Mouse (Mus musculus) limb, embryonic 11.5 days (tissue): ENCODE measurements around the gene Hamp2. TPM values are rescaled to one million over a fixed set of nuclear protein-coding genes. Genes with fewer than 3 reads are reported as not detected.

Source experiments
- ATAC-seq: fragments of 200-750 bp; cut with Nextera tagmentation; 2 replicates; pipeline ENCODE4 v1.8.0; 2017; ENCODE audit warnings: low read depth; ENCODE audit not compliant: insufficient number of reproducible peaks, low FRiP score, low TSS enrichment
- DNase-seq: peaks from one replicate; pipeline ENCODE4 v3.0.0-alpha.2; 2015; ENCODE audit warnings: low spot score
- H3K27ac ChIP-seq: fragments of 300-500 bp; sonication (generic); replicated peaks from 2 replicates; pipeline ENCODE4 v1.5.1; 2014; ENCODE audit warnings: low read depth, mild to moderate bottlenecking, low read length
- H3K27me3 ChIP-seq: fragments of 300-500 bp; sonication (generic); 2 replicates; pipeline ENCODE4 v1.6.1; 2014; ENCODE audit warnings: mild to moderate bottlenecking, low read length, mixed read lengths; ENCODE audit not compliant: control insufficient read depth, insufficient read depth
- H3K36me3 ChIP-seq: fragments of 300-500 bp; sonication (generic); 2 replicates; pipeline ENCODE4 v1.6.1; 2014; ENCODE audit warnings: mild to moderate bottlenecking, low read length, moderate library complexity, mixed read lengths; ENCODE audit not compliant: control insufficient read depth, insufficient read depth
- H3K4me1 ChIP-seq: fragments of 300-500 bp; sonication (generic); 2 replicates; pipeline ENCODE4 v1.6.1; 2014; ENCODE audit warnings: low read length, mixed read lengths; ENCODE audit not compliant: control insufficient read depth, insufficient read depth
- H3K4me2 ChIP-seq: fragments of 300-500 bp; sonication (generic); 2 replicates; pipeline ENCODE4 v1.6.1; 2014; ENCODE audit warnings: low read depth, mild to moderate bottlenecking, moderate library complexity; ENCODE audit not compliant: severe bottlenecking
- H3K4me3 ChIP-seq: fragments of 300-500 bp; sonication (generic); 2 replicates; pipeline ENCODE4 v1.5.1; 2014; ENCODE audit warnings: low read depth, low read length
- H3K9ac ChIP-seq: fragments of 300-500 bp; sonication (generic); 2 replicates; pipeline ENCODE4 v1.6.1; 2014; ENCODE audit warnings: mild to moderate bottlenecking, low read length
- H3K9me3 ChIP-seq: fragments of 300-500 bp; sonication (generic); 2 replicates; pipeline ENCODE4 v1.6.1; 2016; ENCODE audit warnings: low read length; ENCODE audit not compliant: control insufficient read depth
- WGBS: fragments of 180-500 bp; shearing (Covaris S2); extraction: QIAGEN DNeasy Blood & Tissue Kit; methylation state at CpG from one replicate; pipeline ENCODE4 v1.1.7; 2014; 5-methylcytosine and 5-hydroxymethylcytosine counted together
- polyA plus RNA-seq: library from polyadenylated mRNA; unstranded; fragments of >200 nt; fragmentation: Nextera tagmentation; extraction: Ambion mirVana; gene quantifications from 2 replicates; pipeline ENCODE4 v1.2.1, GENCODE M21; 2014

The Hamp2 gene
- polyA plus RNA-seq, 1 experiment from 2014 or later, result not detected

DNA sequence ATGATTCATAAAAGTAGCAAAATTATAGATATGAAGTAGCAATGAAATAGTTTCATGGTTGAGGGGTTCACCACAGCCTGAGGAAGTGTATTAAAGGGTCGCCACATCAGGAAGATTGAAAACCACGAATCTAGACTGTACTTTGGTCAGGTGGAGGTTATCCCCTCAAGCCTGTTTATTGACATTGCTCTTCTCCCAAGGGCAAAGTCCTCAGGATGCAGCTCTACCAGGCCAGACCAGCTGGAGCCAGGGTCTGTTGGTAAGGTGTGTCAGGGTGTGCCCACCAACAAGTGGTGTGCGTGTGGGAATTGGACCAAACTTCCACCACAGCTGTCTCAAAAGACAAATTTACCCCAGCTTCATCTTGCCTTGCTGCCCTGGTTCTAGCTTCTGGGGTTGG, 29.3 kb downstream of the Hamp2 start:
- H3K9me3 ChIP-seq, result no peaks in the 10 kb centered on the region
- no peaks in the 10 kb centered on the region for H3K36me3 ChIP-seq
- no peak overlapping the region for H3K4me3 ChIP-seq
- H3K4me2 ChIP-seq, result no peak overlapping the region
- H3K9ac ChIP-seq, result no peak overlapping the region
- no peak for DNase-seq
- no peak overlapping the region for H3K27ac ChIP-seq
- no peaks in the 10 kb centered on the region for H3K27me3 ChIP-seq
- H3K4me1 ChIP-seq, result no peaks in the 10 kb centered on the region
- ATAC-seq, result no peak
- 88% methylated on average over 3 of the region's 3 CpGs for WGBS

DNA sequence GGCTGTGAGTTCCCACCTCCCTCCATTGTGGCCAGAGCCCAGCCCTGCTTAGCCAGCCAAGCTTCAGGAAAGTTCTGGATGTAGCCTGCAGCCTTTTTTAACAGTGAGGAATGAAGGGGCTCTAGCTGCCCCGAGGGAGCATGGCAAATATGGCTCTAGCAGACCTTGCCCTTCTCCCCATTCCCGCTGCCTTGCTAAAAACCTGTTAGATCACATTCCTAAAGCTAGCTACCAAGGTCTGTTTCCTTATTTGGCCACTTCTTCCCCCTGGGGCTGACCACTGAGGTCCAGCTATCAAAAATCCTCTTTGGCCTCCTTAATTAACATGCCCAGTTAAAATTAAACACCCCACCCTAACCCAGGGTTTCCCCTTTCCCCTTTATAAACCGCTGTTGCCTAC, 32.0 kb downstream of the Hamp2 start:
- WGBS, result 76% methylated on average over 3 of the region's 3 CpGs
- no peaks in the 10 kb centered on the region for H3K9me3 ChIP-seq

DNA sequence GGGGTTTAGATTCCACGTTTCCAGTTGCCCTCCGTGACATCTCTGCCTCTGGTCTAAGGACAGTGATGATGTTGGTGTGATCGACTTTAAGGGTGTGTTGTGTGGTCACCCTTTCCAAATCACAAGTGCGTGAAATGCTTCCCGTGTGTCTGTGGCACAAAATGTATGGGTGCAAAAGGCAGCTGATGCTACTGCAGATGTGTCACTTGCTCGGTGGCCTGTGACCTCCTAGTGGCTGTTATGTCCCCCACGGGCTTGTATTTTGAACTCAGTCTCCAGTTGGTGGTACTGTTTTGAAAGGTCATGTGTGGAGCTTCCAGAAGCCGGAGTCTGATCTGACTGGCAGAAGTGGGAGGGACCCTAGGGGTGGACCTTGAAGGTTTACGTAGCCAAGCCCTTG, 32.7 kb downstream of the Hamp2 start:
- no peak for ATAC-seq
- Histone ChIP-seq H3K27ac (no peak overlapping the region), H3K4me3 (no peak overlapping the region), H3K4me1 (no peaks in the 10 kb centered on the region), H3K4me2 (no peak overlapping the region), H3K9ac (no peak overlapping the region), H3K36me3 (no peaks in the 10 kb centered on the region), H3K27me3 (no peaks in the 10 kb centered on the region), H3K9me3 (no peaks in the 10 kb centered on the region)
- no peak for DNase-seq
- WGBS, result 81% methylated on average over 9 of the region's 9 CpGs

More for the DNA sequence above, 32.0 kb downstream of the Hamp2 start:
- no peaks in the 10 kb centered on the region for H3K4me1 ChIP-seq
- H3K36me3 ChIP-seq, result no peaks in the 10 kb centered on the region
- no peak overlapping the region for H3K27ac ChIP-seq
- H3K9ac ChIP-seq, result no peak overlapping the region
- DNase-seq (no peak), ATAC-seq (no peak)
- H3K4me3 ChIP-seq, result no peak overlapping the region
- no peaks in the 10 kb centered on the region for H3K27me3 ChIP-seq
- H3K4me2 ChIP-seq, result no peak overlapping the region

DNA sequence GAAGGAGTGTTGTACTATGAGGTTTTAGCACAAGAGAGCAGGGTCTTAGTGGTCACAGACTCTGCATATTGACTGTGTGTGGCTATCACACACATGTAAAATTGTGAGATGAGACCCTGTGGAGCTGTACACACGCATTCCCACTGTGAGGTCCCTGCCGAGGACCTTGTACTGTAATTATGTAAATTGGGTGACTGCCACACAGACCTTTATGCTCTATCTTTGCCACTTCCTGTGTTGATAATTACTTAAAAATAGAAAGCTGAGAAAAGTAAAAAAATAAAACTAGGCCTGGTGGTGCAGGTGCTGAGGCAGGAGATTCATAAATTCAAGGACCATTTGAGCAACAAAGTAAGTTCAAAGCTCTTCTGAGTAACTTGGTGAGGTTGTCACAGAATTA, 33.8 kb downstream of the Hamp2 start:
- H3K4me1 ChIP-seq, result no peaks in the 10 kb centered on the region
- ATAC-seq, result no peak
- H3K36me3 ChIP-seq, result no peaks in the 10 kb centered on the region
- H3K9me3 ChIP-seq, result no peaks in the 10 kb centered on the region
- H3K27me3 ChIP-seq, result no peaks in the 10 kb centered on the region
- no peak overlapping the region for H3K9ac ChIP-seq
- H3K4me3 ChIP-seq, result no peak overlapping the region
- no peak for DNase-seq
- WGBS, result 74% methylated on average over 2 of the region's 2 CpGs
- no peak overlapping the region for H3K27ac ChIP-seq
- H3K4me2 ChIP-seq, result no peak overlapping the region

DNA sequence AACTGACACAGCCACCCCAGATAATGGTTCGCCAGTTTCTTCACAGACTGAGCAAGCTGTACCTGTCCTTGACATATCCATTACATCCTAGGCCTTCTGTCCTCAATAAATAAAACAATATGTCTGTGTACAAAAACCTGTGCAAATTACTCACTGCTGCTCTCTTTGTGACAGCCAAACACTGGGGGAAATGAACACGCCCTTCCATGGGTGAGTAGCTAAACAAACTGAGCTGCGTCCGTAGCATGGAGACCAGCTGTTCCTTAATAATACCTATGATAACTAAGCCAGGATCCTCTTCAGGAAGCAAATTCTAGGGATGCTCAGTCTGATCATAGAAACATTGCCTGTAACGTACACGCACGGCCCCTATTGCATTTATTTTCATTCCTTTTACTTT, 35.7 kb downstream of the Hamp2 start:
- ATAC-seq (no peak), DNase-seq (no peak)
- WGBS, result 81% methylated on average over 7 of the region's 7 CpGs
- H3K36me3 ChIP-seq, result no peaks in the 10 kb centered on the region
- no peak overlapping the region for H3K4me3 ChIP-seq
- H3K4me1 ChIP-seq, result no peaks in the 10 kb centered on the region
- H3K27me3 ChIP-seq, result no peaks in the 10 kb centered on the region
- H3K27ac ChIP-seq, result no peak overlapping the region
- H3K4me2 ChIP-seq, result no peak overlapping the region
- no peak overlapping the region for H3K9ac ChIP-seq
- no peaks in the 10 kb centered on the region for H3K9me3 ChIP-seq

DNA sequence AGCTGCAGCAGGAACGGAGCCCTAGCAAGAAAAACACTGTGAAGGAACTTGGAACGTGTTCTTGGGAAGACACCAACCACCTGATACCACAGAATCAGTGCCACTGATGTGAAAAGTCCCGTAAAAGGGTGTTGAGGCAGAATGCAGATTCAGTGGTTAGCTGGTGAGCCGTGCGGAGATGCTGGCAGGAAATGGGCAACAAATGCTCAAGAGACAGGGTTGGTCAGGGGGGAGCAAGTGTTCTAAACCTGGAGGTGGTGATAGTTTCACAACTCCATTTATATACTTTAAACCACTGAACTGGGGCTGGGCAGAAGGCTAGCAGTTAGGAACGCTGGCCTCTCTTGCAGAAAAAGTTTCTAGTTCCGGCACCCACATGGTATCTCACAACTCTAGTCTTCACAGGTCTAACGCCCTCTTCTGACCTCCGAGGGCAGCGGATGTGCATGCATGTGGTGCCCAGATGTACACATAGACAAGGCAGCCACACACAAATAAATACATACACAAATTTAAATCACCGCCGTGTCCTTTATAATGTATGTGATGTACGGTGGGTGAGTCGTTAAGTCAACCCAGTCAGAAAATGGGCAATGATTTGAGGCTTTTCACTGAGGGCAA, 36.8 kb downstream of the Hamp2 start:
- Histone ChIP-seq H3K27ac (no peak overlapping the region), H3K9ac (no peak overlapping the region), H3K4me3 (no peak overlapping the region), H3K36me3 (no peaks in the 10 kb centered on the region), H3K4me2 (no peak overlapping the region), H3K27me3 (no peaks in the 10 kb centered on the region), H3K9me3 (no peaks in the 10 kb centered on the region), H3K4me1 (no peaks in the 10 kb centered on the region)
- DNase-seq (no peak), ATAC-seq (no peak)
- WGBS, result 81% methylated on average over 14 of the region's 14 CpGs

DNA sequence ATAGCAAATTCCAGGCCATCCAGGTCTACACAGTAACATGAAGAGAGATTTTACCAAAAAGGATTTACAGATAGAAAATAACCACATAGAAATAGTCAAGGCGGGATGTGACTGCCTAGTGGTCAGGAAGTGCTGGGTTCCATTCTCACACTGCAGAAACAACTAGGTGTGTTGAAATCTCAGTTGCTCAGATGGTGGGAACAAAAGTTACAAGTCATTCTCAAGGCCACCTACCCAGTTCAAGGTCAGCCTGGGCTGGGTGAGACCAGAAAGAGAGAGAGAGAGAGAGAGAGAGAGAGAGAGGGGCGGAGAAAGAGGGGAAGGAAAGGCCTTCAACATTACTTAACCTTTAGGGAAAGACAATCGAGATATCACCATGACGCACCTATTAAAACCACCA, 37.6 kb downstream of the Hamp2 start:
- H3K4me2 ChIP-seq, result no peak overlapping the region
- WGBS, result 91% methylated on average over 4 of the region's 4 CpGs
- no peaks in the 10 kb centered on the region for H3K36me3 ChIP-seq
- H3K4me1 ChIP-seq, result no peaks in the 10 kb centered on the region
- no peak overlapping the region for H3K27ac ChIP-seq
- no peaks in the 10 kb centered on the region for H3K9me3 ChIP-seq
- no peak overlapping the region for H3K9ac ChIP-seq
- DNase-seq (no peak), ATAC-seq (no peak)
- no peak overlapping the region for H3K4me3 ChIP-seq
- no peaks in the 10 kb centered on the region for H3K27me3 ChIP-seq

DNA sequence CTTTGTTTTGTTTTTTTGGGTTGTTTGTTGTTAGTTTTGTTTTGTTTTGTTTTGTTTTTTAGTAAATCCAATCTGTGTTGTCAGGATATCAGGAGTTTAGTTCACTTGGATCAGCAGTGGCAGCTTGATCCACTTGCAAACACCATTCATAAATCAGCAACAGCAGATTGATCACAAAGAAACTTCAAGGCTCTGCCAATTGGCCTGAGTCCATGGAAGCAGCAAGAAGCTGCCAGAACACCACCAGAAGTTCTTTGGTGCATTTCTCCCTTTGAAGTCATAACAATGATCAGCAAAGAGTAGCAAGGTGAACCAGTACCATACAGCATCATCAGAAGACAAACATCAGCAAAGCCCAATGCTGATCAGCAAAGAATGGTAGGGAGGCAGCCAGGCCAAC, 40.4 kb downstream of the Hamp2 start:
- ATAC-seq, result no peak
- H3K4me3 ChIP-seq, result no peak overlapping the region
- no peak overlapping the region for H3K9ac ChIP-seq
- no peak for DNase-seq
- H3K4me1 ChIP-seq, result no peaks in the 10 kb centered on the region
- H3K4me2 ChIP-seq, result no peak overlapping the region
- H3K27ac ChIP-seq, result no peak overlapping the region
- H3K9me3 ChIP-seq, result no peaks in the 10 kb centered on the region
- H3K27me3 ChIP-seq, result no peaks in the 10 kb centered on the region
- H3K36me3 ChIP-seq, result no peaks in the 10 kb centered on the region

DNA sequence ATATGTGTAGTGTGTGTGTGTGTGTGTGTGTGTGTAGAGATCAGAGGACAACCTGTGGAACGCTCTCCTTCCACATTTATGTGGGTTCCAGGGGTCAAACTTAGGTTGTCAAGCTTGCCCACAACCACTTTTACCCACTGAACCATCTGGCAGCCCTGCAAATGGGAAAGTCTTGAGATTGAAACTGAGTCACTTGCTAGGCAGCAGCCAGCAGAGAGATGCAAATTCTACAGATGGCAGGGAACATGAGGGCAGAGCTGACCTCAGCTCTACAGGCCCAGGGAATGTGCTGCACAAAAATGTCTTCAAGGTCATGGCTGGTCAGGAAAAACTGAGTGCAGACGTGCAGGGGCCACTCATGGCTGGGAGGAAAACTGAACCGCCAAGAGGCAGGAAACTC, 43.1 kb downstream of the Hamp2 start:
- Histone ChIP-seq H3K9ac (no peak overlapping the region), H3K4me3 (no peak overlapping the region), H3K36me3 (no peaks in the 10 kb centered on the region), H3K9me3 (no peaks in the 10 kb centered on the region), H3K4me2 (no peak overlapping the region), H3K27ac (no peak overlapping the region), H3K27me3 (no peaks in the 10 kb centered on the region), H3K4me1 (no peaks in the 10 kb centered on the region)
- ATAC-seq (no peak), DNase-seq (no peak)
- WGBS, result 84% methylated on average over 3 of the region's 3 CpGs
